Mouse (Mus musculus) cerebellum, adult 2 months (tissue): ENCODE measurements around the gene Gpc2.

Experiments
- CTCF ChIP-seq: fragments of 200-500 bp; IDR thresholded peaks from 2 replicates; pipeline ENCODE4 v1.5.1; 2011; ENCODE audit warnings: low read depth, mild to moderate bottlenecking, control low read depth, low read length, moderate library complexity, borderline replicate concordance; ENCODE audit not compliant: insufficient read depth
- POLR2A ChIP-seq: fragments of 200-500 bp; IDR thresholded peaks from 2 replicates; pipeline ENCODE4 v1.6.1; 2011; ENCODE audit warnings: low read length, control low read depth, borderline replicate concordance; ENCODE audit not compliant: insufficient read depth

- TF ChIP-seq CTCF, result no peak
- TF ChIP-seq POLR2A, result no peak
Measured at GRCm38 (mm10) chr5:138299613-138300012, 19.8 kb upstream of the Gpc2 start.
